Mouse (Mus musculus): ENCODE measurements around the gene Tmed1. TPM values are rescaled to one million over a fixed set of nuclear protein-coding genes. Genes with fewer than 3 reads are reported as not detected.
A peak's percentile ranks its signal among the peaks of the same experiment; 100 is the strongest.
"Not testable (repeated sequence)": the region's sequence is repeated elsewhere in the genome, so short reads cannot be mapped to it uniquely, and the experiment has no call there.

Gene Tmed1
- total RNA-seq, 2 experiments from 2014 or later: 44.8 to 46.7 TPM

GRCm38 (mm10) chr9:21526634-21526944 is 16.5 kb upstream of the Tmed1 start:
- intact Hi-C loops (cut with DNase I): no loop called here
- DNase-seq: no peak

- intact Hi-C loops (cut with DNase I): no loop called here
- DNase-seq: peak in 1 of 2 experiments; percentile 40
Measured at GRCm38 (mm10) chr9:21525937-21526633, 16.0 kb upstream of the Tmed1 start, which contains the start of gene AB124611. AB124611 (plus strand) TSS chr9:21526176.

- intact Hi-C loops (cut with DNase I): no loop called here
- DNase-seq: no peak
Measured at GRCm38 (mm10) chr9:21525142-21525936, 15.3 kb upstream of the Tmed1 start.

GRCm38 (mm10) chr9:21518690-21519089 is 8.6 kb upstream of the Tmed1 start:
- DNase-seq; intact Hi-C loops (cut with DNase I): not testable (repeated sequence)

GRCm38 (mm10) chr9:21517947-21518495 is 8.0 kb upstream of the Tmed1 start:
- no peak for DNase-seq
- intact Hi-C loops (cut with DNase I): no loop called here

- intact Hi-C loops (cut with DNase I): no loop called here
- DNase-seq: no peak
Measured at GRCm38 (mm10) chr9:21513466-21513865, 3.4 kb upstream of the Tmed1 start.

- intact Hi-C loops (cut with DNase I): loop anchor here (2.0 kb wide), 1 partner anchor 34 kb away; no protein-coding TSS in a partner anchor
- no peak for DNase-seq
Measured at GRCm38 (mm10) chr9:21511052-21511451, 1.0 kb upstream of the Tmed1 start.

GRCm38 (mm10) chr9:21510689-21511015 is 600 bp upstream of the Tmed1 start:
- DNase-seq: no peak
- intact Hi-C loops (cut with DNase I): loop anchor here (2.0 kb wide), 1 partner anchor 34 kb away; no protein-coding TSS in a partner anchor

GRCm38 (mm10) chr9:21508871-21509404 is 1.1 kb downstream of the Tmed1 start:
- intact Hi-C loops (cut with DNase I): no loop called here
- DNase-seq: no peak

- no peak for DNase-seq
- intact Hi-C loops (cut with DNase I): no loop called here
Measured at GRCm38 (mm10) chr9:21507753-21508430, 2.2 kb downstream of the Tmed1 start.

- intact Hi-C loops (cut with DNase I): no loop called here
- no peak for DNase-seq
Measured at GRCm38 (mm10) chr9:21505767-21506166, 4.3 kb downstream of the Tmed1 start.

GRCm38 (mm10) chr9:21503352-21503751 is 6.7 kb downstream of the Tmed1 start:
- intact Hi-C loops (cut with DNase I): no loop called here
- no peak for DNase-seq

- DNase-seq: no peak
- intact Hi-C loops (cut with DNase I): no loop called here
Measured at GRCm38 (mm10) chr9:21498284-21498902, 11.7 kb downstream of the Tmed1 start.

GRCm38 (mm10) chr9:21497664-21498063 is 12.4 kb downstream of the Tmed1 start:
- no peak for DNase-seq
- intact Hi-C loops (cut with DNase I): no loop called here

GRCm38 (mm10) chr9:21497050-21497542 is 13.0 kb downstream of the Tmed1 start:
- no peak for DNase-seq
- intact Hi-C loops (cut with DNase I): no loop called here

- intact Hi-C loops (cut with DNase I): no loop called here
- peak; percentile 41 to 43 for DNase-seq
Measured at GRCm38 (mm10) chr9:21496308-21497049, 13.6 kb downstream of the Tmed1 start.

GRCm38 (mm10) chr9:21494726-21495125 is 15.3 kb downstream of the Tmed1 start:
- DNase-seq: no peak
- intact Hi-C loops (cut with DNase I): no loop called here

- intact Hi-C loops (cut with DNase I): no loop called here
- DNase-seq: no peak
Measured at GRCm38 (mm10) chr9:21493907-21494306, 16.1 kb downstream of the Tmed1 start.

- no peak for DNase-seq
- intact Hi-C loops (cut with DNase I): no loop called here
Measured at GRCm38 (mm10) chr9:21490696-21491095, 19.4 kb downstream of the Tmed1 start.

GRCm38 (mm10) chr9:21488246-21488645 is 21.8 kb downstream of the Tmed1 start:
- DNase-seq; intact Hi-C loops (cut with DNase I): not testable (repeated sequence)
